Comparison of ENCODE assay signal across 9 mouse cellular contexts in genomic region chr1:81300735-81301134, GRCm38 (mm10).
DNase-seq lines count a peak whose midpoint lies in the region; ATAC-seq and TF ChIP-seq lines count a peak whose summit lies in the region.
"Had no signal": no experiment of that assay in that cellular context is flagged by ENCODE, and none has a peak within 500 bp of the region (broad histone marks: within the 10 kb centered on the region; RNA-seq: fewer than 3 reads in every experiment).

No protein-coding gene starts in this region.

- no peak for DNase-seq in gastrocnemius, adult 2 months
- no peak for DNase-seq in gastrocnemius, adult 8-10 months (ENCODE audit: low spot score in 2 of 2)
- DNase-seq in thymus, adult 2 months = peak; percentile 27
- no peak for DNase-seq in thymus, adult 18-20 months
- DNase-seq in hindbrain, embryonic 11.5 days (ENCODE audit: low spot score) = peak; percentile 44
- DNase-seq in stomach, postnatal 0 days (ENCODE audit: low spot score) = no peak
- no peak for DNase-seq in adrenal gland, postnatal 4 days (ENCODE audit: low spot score in 2 of 2)

- no peak for TF ChIP-seq POLR2A in thymus, adult 2 months (IDR thresholded peaks at IDR 0.05; ENCODE audit: control insufficient read depth, extremely low read depth, insufficient read depth, low read length, poor library complexity)

- no peak for ATAC-seq in hindbrain, embryonic 11.5 days (ENCODE audit: low FRiP score)
- no peak for ATAC-seq in stomach, postnatal 0 days (ENCODE audit: low FRiP score, low TSS enrichment)
- ATAC-seq in intestine, embryonic 16.5 days = no peak

- no peak overlapping the region for H3K4me3 ChIP-seq in gastrocnemius, adult 2 months
- H3K4me3 ChIP-seq in thymus, adult 2 months (ENCODE audit: control insufficient read depth, insufficient read depth, low read length) = no peak overlapping the region
- H3K4me3 ChIP-seq in hindbrain, embryonic 11.5 days (ENCODE audit: low read depth, low read length) = no peak overlapping the region
- no peak overlapping the region for H3K4me3 ChIP-seq in stomach, postnatal 0 days (ENCODE audit: low read depth, low read length)
- no peak overlapping the region for H3K4me3 ChIP-seq in intestine, embryonic 16.5 days (ENCODE audit: low read length)

- TF ChIP-seq CTCF in gastrocnemius, adult 2 months (IDR thresholded peaks at IDR 0.05) = peak; percentile 35
- no peak for TF ChIP-seq CTCF in thymus, adult 2 months (IDR thresholded peaks at IDR 0.05; ENCODE audit: borderline replicate concordance, control insufficient read depth, extremely low read depth, insufficient read depth, low read length, poor library complexity)
- peak; percentile 61 for TF ChIP-seq CTCF in stomach, postnatal 0 days (IDR thresholded peaks at IDR 0.05; ENCODE audit: low read depth)

- H3K4me1 ChIP-seq in thymus, adult 2 months (replicated peaks; ENCODE audit: control insufficient read depth, insufficient read depth, low read length) = no peaks in the 10 kb centered on the region
- no peaks in the 10 kb centered on the region for H3K4me1 ChIP-seq in hindbrain, embryonic 11.5 days (replicated peaks; ENCODE audit: control insufficient read depth, insufficient read depth, low read length)
- no peaks in the 10 kb centered on the region for H3K4me1 ChIP-seq in stomach, postnatal 0 days (replicated peaks; ENCODE audit: control insufficient read depth, insufficient read depth)
- no peaks in the 10 kb centered on the region for H3K4me1 ChIP-seq in intestine, embryonic 16.5 days (ENCODE audit: control insufficient read depth, insufficient read depth, low read length)

- 44% methylated on average over 4 of the region's 4 CpGs for WGBS in thymus, adult 2 months
- 56% methylated on average over 4 of the region's 4 CpGs for WGBS in hindbrain, embryonic 11.5 days
- WGBS in stomach, postnatal 0 days = 46% methylated on average over 4 of the region's 4 CpGs
- WGBS in intestine, embryonic 16.5 days = 54% methylated on average over 4 of the region's 4 CpGs

- H3K27me3 ChIP-seq in thymus, adult 2 months (ENCODE audit: control insufficient read depth, insufficient read depth, low read length) = no peaks in the 10 kb centered on the region
- no peaks in the 10 kb centered on the region for H3K27me3 ChIP-seq in hindbrain, embryonic 11.5 days (ENCODE audit: control insufficient read depth, insufficient read depth, low read length)
- H3K27me3 ChIP-seq in stomach, postnatal 0 days (ENCODE audit: control insufficient read depth, insufficient read depth, low read length) = no peaks in the 10 kb centered on the region
- no peaks in the 10 kb centered on the region for H3K27me3 ChIP-seq in intestine, embryonic 16.5 days (replicated peaks; ENCODE audit: control insufficient read depth, insufficient read depth, low read length)

- intact Hi-C loops in gastrocnemius, adult 2 months (cut with DNase I) = loop anchor here (5.0 kb wide), 1 partner anchor 468 kb away; no protein-coding TSS in a partner anchor

- no peak overlapping the region for H3K9ac ChIP-seq in hindbrain, embryonic 11.5 days (ENCODE audit: low read depth, low read length)
- no peak overlapping the region for H3K9ac ChIP-seq in stomach, postnatal 0 days (ENCODE audit: low read length)
- H3K9ac ChIP-seq in intestine, embryonic 16.5 days (ENCODE audit: low read depth, low read length) = no peak overlapping the region

- no peak overlapping the region for H3K4me2 ChIP-seq in hindbrain, embryonic 11.5 days (replicated peaks; ENCODE audit: low read depth, low read length)
- no peak overlapping the region for H3K4me2 ChIP-seq in stomach, postnatal 0 days (replicated peaks; ENCODE audit: low read depth)
- H3K4me2 ChIP-seq in intestine, embryonic 16.5 days (ENCODE audit: low read depth, low read length) = no peak overlapping the region

- no peaks in the 10 kb centered on the region for H3K36me3 ChIP-seq in thymus, adult 2 months (ENCODE audit: control insufficient read depth, insufficient read depth, low read length)
- H3K36me3 ChIP-seq in hindbrain, embryonic 11.5 days (ENCODE audit: control insufficient read depth, insufficient read depth, low read length) = no peaks in the 10 kb centered on the region
- H3K36me3 ChIP-seq in stomach, postnatal 0 days (ENCODE audit: control insufficient read depth, insufficient read depth, low read length) = no peaks in the 10 kb centered on the region
- no peaks in the 10 kb centered on the region for H3K36me3 ChIP-seq in intestine, embryonic 16.5 days (ENCODE audit: control insufficient read depth, insufficient read depth, low read length)

- no peak overlapping the region for H3K27ac ChIP-seq in gastrocnemius, adult 2 months
- H3K27ac ChIP-seq in thymus, adult 2 months (ENCODE audit: control insufficient read depth, insufficient read depth, low read length) = no peak overlapping the region
- H3K27ac ChIP-seq in hindbrain, embryonic 11.5 days (ENCODE audit: low read depth, low read length) = no peak overlapping the region
- H3K27ac ChIP-seq in stomach, postnatal 0 days (replicated peaks) = no peak overlapping the region
- H3K27ac ChIP-seq in intestine, embryonic 16.5 days (ENCODE audit: low read length) = no peak overlapping the region
- H3K27ac ChIP-seq: macrophage had no signal

- H3K9me3 ChIP-seq in hindbrain, embryonic 11.5 days (ENCODE audit: control insufficient read depth, low read length) = no peaks in the 10 kb centered on the region
- H3K9me3 ChIP-seq in stomach, postnatal 0 days (ENCODE audit: control insufficient read depth, low read length) = no peaks in the 10 kb centered on the region
- H3K9me3 ChIP-seq in intestine, embryonic 16.5 days (ENCODE audit: control insufficient read depth, low read length) = no peaks in the 10 kb centered on the region

- no peak for TF ChIP-seq EP300 in stomach, postnatal 0 days (optimal IDR thresholded peaks at IDR 0.05)

Comparison
In these comparisons a context has a peak if more than half of its experiments do, and no peak if none do; other contexts are left out.
1. DNase-seq: peak in thymus, adult 2 months (single experiment) and hindbrain, embryonic 11.5 days (single experiment); none in gastrocnemius, adult 2 months (single experiment), gastrocnemius, adult 8-10 months (0 of 2), thymus, adult 18-20 months (0 of 2), stomach, postnatal 0 days (single experiment) and adrenal gland, postnatal 4 days (0 of 2).